Mouse (Mus musculus) lung, postnatal 4 days (tissue): ENCODE measurements at regions not wholly inside any gene's neighbourhood (a gene's known extent, or its start where the extent isn't known, plus 50 kb on each side); places are given as distances from the start of the nearest gene placed in this dataset.

ENCODE experiments used
- DNase-seq, 2 experiments: peaks; one replicate each; pipeline ENCODE4 v3.0.0; 2021

DNA sequence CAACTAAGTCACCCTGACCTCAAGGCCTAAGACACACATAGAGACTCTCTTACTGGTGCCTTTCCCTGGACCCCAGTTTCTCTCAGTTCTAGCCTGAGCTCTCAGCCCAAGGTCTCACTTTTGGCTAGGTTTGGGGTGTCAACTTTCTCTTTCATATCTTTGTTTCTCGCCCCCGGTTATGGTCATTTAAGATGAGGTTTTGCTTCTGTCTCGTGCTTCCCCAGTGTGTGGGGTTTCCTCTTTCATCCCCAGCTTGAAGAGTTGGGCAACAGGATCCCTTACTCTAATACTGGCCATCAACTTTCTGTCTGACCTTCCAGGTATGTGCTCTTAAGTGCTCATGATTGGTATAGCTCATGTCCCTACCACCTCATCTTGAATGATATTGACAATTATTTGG, 67.5 kb downstream of the Lmo4 start:
- no peak for DNase-seq

DNA sequence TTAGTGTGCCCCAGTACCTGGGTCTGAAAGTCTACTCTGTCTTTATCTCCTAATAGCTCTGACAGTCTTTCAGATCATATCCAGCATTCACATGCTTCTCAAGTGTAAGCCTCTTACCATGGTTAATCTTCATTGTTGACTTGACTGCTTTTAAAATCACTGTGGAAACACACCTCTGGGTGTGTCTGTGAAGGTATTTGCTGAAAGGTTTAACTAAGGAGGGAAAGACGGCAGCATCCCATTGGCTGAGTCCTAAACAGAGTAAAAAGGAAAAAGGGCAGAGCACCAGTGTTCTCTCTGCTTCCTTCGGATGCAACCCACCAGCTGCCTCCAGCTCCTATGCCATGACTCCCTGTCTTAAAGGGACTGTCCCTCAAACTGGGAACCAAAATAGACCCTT, 68.6 kb downstream of the Lmo4 start:
- DNase-seq, result no peak

DNA sequence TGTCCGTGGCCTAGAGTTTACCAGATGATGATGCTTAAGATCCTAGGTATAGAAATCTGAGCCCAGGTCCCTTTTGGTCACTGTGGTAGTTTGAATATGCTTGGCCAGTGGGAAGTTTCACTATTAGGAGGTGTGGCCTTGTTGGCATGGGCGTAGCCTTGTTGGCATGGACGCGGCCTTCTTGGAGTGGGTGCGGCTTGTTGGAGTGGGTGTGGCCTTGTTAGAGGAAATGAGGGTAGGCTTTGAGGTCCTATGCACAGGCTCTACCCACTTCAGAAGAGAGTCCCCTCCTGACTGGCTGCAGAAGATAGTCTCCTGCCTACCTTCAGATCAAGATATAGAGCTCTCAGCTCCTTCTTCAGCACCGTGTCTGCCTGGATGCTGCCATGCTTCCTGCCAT, 69.4 kb downstream of the Lmo4 start:
- DNase-seq, result no peak

DNA sequence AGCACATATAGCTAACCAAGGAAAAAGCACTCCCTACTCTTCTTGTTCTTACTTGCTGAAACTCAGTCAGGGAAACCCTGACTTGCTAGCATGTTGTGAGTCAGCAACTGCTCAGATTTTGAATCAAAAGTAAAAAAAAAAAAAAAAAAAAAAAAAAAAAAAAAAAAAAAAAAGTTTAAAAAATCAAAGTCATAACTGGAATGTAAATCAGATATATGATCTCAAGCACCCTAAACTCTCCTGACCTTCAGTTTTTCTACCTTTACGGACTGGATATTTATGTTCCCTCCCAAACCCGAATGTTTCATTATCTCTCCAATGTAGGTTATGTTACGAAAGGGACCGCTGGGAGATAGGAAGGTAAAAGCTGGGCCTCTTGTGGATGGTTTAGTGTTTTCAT, 77.0 kb downstream of the Lmo4 start:
- DNase-seq, result no peak

DNA sequence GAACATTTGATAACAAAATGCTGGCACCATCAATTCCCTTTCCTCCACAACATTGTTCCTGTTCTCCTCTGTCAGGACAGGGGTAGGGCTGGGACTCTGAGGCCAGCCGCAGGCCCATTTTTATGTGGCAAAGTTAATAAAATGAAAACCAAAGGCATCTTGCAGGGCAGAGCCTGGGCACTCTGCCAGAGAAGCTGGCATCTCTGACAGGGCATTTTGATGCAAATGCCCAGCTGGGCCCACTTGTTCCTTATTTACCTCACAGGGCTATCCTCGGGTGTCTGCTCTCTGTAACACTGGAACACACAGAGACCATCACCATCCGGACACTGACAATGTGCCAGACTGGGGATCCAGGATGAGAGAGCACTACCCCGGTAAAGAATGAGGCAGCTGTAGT, 80.7 kb downstream of the Lmo4 start:
- no peak for DNase-seq

DNA sequence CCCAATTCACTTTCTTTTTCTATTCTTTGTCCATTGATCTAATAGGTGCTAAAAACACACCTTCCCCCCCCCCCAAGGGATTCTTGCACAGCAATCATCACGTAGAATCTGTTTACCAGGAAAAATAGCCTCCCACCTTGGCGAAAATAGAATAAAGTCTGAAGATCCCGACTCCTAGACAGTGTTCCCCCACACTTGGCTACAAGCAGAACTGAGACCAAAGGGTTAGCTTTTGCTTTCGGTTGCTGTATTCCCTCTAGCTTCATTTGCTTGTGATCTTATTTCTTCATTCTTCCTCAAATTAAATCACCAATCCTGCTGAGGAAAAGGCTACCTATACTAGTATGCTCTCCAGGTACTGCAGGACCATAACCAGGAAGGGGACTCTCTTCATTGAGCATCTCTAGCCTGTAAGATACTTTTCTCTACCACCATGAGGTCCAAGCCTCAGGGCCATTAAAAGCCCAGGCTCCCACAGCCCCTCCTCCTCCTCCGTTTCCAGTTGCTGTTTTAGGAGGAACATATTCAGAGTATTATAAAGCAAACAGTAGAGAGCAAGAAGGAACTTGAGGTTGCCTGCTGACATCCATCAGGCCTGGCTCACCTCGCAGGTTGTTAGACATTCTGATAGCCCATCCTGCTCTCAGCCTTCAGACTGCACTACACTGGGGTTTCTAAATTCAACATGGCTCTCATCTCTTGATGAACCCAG, 81.5 kb downstream of the Lmo4 start:
- no peak for DNase-seq

DNA sequence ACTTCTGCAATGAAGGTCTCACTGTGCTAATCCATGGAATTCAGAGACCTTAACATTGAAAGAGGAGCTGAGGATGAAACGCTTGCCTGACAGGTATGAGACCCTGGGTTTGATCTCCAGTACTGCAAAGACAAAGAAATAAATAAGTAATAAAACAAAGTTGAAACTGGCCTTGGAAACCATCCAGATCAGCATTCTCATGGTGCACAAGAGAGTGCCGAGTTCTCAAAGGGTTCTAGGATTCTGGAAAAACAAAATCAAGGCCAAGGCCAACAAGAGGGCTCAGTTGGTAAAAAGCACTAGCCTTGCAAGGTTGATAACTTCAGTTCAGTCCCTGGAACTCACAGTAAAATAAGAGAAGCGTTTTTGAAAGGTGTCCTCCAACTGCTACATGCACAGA, 85.9 kb downstream of the Lmo4 start:
- DNase-seq, result no peak

DNA sequence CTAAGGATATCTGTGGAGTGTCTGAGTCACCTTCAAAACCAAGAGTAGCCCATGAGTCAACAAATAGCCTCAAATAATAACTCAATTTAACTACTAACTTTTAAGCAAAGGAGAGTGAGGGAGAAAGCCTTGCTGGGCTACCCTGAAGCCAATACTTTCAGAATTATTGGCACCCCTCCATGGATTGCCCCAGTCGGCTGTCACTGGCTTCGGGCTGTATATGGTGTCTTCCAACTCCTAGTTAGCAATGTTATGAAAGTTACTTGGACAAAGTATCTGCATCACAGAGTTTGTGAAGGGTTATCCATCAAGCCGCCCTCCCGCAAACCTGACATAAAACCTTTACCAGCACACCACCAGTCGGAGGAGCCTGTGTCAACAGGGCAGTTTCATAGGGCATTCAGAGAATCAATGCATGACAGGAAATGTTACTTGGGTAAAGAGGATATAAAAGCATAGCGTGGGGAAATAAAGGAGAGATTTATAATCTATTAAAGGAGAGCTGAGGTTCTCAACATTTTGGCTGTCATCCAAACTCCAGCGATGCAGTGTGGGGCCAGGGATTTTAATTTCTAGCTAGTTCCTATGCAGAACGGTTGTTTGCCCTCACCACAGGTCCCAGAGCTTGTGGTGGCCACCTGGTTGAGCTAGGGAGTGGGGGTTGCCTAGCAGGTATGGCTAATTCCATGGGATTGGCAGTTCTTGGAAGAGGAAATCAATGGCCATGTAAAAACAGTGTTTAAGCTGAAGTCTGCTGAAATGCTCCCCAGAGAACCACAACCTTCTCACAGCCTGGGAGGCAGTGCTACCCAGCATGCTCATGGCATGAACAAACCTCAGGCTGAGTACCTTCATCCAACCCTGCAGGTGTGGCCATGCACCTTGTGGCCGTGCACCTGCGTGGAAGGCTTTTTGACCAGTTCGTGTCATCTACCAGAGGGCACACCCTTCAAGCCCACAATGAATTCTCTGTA, 91.1 kb downstream of the Lmo4 start:
- DNase-seq, result no peak

DNA sequence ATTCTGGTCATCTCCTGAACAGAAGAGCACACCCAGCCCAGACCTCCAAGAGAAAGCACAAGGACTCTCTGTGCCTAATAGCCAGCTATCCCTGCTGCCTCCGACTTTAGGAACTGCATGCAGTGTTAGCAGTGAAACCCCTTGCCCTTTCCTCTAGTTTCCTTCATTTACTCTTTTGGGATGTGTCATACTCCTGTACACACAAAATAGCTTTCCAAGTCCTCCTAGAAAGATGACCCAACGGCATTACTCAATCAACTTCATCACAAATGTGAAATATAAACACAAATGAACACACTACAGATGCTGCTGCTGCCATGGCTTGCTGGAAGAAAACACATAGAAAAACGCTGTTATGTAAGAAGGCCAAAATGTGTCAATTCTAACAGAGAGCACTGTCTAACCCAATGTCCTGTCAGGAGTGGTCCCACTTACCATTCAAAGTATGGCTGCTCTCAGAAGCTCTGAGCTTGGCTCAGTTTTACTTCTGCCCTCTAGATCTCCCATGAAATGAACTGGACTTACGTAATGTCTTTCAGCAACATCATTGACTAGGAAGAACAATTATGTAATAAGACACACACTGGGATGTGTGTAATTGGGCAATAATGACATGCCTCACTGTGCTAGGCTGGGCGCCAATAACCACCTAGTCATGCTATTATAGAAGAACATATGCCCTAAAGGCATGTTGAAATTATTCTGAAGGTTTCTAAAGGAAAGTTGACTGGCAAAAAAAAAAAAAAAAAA, 94.5 kb downstream of the Lmo4 start:
- DNase-seq, result peak in 1 of 2 experiments; percentile 15

DNA sequence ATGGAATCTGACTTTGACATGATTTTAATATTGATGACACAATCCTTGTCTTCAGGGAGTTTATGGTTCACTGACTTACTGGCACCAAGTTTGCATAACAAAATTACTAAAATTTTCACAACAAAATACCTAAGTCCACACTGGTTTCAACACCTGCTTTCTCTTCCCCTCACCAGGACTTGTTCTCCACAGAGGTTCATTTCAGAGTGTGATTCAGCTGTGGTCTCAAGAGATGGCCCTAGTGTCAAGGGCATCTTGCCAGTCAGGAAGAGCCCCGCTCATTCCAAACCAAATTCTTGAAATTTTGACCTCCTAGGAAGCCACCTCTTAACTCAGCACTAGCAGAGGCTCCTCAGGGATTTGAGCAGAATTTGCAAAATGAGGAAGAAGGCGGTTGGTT, 95.3 kb downstream of the Lmo4 start:
- DNase-seq, result no peak

DNA sequence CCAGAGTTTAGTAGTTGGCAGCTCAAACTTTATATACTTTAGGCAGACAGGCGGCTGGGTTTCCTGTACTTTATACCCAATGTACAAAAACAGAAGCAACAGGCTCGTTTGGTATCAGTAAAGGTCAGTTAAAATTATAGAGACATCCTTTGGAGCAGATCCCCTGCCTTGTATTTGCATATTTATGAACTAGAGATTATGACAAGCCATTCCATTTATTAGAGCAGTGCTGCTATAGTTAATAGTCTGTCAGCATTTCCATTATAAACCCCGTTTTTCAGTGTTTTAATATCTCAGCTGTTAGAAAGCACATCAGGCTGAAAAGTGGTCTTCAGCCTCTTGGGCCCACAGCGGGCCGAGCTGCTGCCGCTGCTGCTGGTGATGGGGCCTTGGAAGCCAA, 96.7 kb downstream of the Lmo4 start:
- no peak for DNase-seq

DNA sequence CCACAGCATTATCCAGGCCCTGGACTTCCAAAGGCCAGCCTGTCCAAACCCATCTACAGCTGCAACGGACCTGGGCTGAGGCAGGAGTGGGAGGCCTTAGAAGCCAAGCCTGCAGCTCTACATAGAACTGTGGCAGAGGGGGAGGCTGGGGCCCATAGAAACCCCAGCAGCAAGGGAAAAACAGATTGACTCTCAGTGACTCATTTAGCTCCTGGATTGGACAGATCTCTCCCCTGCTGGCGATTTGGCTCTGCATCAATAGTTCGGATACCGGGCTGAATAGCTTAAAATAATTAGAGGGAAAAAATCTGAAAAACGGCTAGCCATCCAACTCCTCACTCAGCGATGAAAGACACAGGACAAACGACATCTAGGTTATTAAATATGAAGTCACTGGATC, 97.4 kb downstream of the Lmo4 start:
- DNase-seq, result no peak

DNA sequence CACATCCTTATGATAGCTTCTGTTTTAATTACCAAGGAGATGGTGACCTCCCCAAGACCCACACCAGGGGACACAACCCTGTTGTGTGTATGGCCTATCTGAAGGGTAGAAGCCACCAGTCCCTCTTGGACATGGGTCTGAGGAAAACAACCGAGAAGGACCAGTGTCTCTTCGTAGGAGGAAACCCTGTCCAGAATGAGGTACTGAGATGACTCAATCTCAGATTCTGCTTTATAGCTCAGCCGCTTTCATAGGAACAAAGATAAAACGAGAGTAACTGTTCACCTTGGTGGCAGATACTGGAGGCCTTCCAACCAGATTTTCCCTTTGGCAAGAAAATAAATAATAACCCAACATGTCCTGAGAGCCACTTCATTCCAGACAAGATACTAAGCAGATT, 100.7 kb downstream of the Lmo4 start:
- no peak for DNase-seq

DNA sequence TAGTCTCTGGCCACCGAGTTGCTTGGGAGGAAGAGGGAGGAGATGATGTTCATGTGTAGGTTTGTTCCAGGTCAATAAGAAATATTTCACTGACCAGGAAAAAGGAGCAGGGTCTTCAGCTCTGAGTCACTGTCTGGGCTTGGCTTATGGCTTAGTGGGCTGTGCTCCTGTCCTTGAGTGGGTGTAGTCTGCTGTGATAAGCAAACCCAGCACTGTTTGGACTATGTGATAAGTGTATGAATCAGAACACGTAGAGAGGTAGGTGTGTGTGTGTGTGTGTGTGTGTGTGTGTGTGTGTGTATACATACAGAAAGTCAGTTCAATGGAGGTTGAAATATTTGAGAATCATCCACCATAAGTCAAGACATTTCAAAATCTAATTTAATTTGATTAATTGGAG, 105.6 kb downstream of the Lmo4 start:
- DNase-seq, result no peak

DNA sequence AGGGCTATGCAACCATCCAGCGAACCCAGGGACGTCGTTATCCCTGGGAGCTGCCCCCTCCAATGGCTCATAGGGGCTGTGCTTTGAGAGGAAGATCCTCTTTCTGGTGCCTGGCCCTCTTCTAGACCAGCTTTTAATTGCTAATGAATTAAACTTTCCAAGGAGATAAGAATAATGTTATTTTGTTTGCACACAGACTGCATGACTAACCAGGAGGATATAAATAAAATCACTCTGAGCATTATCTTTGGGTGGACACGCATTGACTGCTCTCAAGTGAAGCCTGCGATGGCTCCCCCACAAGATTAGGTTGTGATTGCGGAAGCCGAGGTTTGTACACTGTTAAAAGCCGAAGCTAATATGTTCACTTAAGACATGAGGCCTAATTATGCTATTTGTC, 106.3 kb downstream of the Lmo4 start:
- no peak for DNase-seq

DNA sequence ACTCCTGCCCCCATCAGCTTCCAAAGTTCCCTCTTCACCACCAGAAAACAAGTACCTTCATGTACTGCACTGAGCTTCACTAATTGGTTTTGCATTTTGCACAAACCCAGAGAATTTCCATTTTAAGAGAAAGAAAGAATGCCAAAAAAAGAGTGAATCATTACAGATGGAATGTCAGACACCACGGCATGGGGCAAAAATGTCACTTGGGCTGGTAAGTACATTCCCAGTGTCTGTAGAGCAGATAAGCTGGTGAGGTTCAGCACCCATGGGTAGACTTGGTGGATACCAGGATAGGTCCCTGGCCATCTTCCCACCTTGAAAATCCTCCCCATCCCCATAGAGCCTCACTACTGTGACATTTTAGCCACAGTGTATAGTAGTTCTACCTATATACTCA, 113.8 kb downstream of the Lmo4 start:
- no peak for DNase-seq

DNA sequence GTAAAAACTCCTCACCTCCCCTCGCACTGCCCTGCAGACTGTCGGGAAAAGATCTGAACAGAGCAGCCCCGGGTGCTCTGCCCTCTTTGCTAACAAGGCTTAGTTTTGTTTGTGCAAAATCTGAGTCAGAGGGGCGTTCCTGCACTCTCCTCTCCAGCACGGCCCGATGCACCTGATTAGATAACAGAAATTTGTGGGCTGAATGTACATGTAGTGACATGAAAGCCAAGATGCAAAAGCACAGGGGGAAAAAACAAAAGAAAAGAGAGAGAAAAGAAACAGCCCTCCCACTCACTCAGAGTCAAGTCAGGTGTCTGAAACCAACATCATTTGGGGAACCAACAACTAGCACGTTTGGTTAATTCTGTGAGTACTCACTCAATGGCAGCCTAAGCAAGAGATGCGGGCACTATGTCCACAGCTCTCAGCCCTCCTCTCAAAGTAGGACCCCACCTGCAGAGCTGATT, 115.2 kb downstream of the Lmo4 start:
- DNase-seq, result peak in 1 of 2 experiments; percentile 27

DNA sequence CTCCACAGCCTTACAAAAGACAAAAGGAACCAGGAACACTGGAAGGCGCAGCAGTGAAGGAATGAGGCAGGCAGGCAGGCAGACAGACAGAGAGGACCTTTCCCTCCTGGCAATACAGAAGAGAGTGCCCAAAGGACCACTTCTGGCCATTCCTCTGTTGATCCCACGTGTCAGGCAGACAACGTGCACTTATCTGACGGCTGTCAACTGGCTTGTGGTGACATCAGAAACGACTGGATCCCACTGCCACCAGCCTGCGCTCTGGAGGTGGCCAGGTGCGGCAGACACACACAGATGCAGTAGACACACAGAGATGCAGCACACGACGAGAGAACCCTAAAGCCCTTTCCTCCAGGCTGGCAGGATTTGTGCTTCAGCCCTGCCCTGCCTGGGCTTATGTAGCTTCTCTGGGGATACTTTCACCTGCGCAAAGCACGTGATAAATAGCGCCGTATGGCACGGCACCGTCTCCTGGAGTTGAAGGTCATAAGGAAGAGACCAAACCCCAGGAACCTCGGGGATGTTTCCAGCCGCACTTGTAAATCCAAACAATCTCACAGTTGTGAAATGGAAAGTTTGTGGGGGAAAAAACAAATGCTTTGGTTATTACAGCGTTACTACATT, 116.6 kb downstream of the Lmo4 start:
- no peak for DNase-seq

DNA sequence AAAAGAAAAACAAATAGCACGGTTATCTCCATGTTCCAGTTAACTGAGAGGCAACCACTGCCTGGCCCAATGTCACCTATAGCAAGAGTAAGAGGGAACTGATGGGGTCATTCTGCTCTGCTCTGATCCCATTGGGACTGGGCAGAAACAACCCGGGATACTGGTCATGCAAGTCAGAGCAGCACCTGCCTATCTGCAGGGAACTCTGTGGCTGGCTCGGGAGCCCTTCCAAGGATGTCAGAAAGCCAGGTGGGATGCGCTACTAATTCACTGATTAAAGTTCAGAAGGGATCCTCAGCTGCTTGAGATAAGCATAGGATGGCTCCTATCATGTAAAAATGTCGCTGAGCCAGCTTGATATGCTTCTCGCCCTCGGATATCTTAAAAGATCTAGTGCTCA, 117.2 kb downstream of the Lmo4 start:
- no peak for DNase-seq

DNA sequence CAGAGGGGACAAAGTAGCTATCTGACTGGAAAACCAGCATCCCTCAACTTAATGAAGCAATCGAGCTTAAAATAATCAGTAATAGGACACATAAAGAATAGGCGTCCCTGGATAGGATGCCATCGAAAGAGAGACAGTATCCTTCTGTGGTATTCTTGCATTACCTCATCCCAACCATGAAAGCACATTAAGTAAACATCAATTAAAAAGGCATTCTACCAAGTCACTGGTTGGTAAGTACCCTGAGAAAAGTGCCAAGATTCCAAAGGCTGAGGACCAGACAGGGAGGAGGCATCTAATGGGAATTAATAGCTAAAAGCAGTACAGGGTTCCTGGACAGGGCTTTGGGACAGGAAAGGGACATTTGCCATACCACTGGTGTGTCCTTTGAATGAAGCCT, 118.8 kb downstream of the Lmo4 start:
- no peak for DNase-seq

DNA sequence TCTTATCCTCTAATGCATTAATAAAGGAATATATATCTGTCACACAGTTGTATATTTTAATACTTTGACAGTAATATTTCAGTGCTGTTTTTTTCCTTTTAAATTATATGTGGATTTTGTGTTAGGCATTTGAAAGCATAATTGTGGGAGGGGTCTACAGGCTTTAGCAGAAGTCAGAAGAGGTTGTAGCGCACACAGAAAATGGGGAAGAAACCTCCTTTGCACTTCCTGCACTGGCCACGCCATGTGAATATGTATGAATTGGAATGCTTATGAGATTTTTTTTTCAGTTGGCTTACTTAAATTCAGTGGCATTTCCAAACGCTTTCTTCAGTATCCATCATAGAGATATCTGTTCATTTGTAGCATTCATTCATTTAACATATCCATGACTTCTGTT, 125.1 kb downstream of the Lmo4 start:
- DNase-seq, result no peak

DNA sequence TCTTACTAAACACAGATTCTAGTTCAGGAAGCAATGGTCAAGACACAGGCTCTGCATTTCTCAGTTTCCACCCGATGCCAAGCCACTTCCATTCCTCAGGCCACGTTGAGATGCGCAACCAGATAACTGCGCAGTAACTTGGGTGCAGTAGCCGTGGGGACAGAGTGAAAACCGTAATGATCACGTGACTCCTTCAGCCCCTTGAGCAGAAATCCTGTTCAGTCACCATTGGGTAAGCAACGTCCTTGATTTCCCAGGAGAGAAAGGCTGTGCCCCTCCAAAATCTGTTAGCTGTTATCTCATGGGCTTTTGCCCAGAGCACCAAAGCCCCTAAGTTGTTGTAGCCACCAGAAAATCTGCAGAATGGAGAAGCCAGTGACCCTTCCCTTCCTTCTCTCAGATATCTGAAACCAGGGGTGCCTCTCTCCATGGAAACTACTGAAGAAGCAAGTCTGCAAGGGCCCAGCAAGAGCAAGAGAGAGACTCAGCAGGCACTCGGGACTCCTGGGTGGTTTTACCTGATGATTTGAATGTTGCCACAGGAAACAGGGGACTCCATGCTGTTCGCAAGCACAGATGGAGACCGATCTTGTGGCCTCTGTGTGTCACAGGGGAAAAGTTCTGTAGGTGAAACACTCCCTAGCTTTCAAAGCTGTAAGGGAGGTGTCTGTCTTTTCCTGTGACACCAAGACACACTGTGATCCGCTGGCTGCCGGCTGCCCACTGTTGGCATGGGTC, 126.7 kb downstream of the Lmo4 start:
- DNase-seq, result no peak
